Mouse (Mus musculus): Measurements from ENCODE around the gene Rtbdn.
A peak's percentile ranks its signal among the peaks of the same experiment; 100 is the strongest.

DNA sequence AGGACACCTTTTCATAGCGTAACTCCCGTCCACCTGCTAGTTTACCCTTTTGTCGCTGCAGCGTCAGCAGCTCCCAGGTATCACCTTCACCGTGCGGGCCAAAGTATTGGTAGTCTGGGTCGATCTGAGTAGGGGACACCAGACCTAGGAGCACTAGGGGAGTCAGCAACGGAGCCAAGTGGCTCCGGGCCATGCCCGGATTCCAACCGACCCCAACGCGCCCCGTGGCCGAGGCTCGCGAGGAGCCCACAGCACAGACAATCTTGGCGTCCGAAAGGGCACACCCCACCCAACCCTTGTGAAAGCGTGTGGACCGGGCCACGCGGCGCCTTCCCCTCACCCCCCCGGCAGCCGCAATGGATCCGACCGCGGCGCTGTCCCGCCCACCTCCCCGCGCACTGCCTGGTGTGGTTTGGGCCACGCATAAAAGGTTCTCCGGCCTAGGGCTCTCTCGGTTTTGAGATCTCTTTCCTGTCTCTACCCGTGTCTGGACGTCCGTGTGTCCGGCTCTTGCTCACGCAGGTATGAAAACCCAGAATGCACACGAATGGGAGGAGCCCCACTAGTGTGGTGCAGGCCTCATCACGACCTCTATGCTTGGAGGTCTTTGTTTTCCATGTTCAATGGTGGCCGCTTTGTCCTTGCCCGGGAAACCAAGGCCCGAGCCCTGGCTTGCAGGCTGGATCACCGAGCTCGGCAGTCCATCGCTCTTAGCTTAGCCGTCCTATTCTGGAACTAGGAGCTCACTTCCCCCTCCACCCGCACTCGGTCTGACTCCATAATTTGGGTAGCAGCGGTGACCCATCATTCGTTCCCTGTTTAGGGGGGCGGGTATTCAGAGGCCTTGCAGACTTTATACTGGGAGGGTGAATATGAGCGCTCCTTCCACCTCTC lies 22.7 kb downstream of the Rtbdn start, which contains the start of the genes Gm49661, Prdx2 and Rnaseh2a:
- peak; percentile 87 for TF ChIP-seq POLR2A (IDR thresholded peaks at IDR 0.05; ENCODE audit: insufficient read depth, low read depth, low read length)
- TF ChIP-seq CTCF (IDR thresholded peaks at IDR 0.05; ENCODE audit: insufficient read depth, low read depth, low read length): no peak

All from olfactory bulb, adult 2 months (tissue).